Mouse (Mus musculus): ENCODE measurements around the gene Rasgrp2. TPM values are rescaled to one million over a fixed set of nuclear protein-coding genes. Genes with fewer than 3 reads are reported as not detected.

Gene Rasgrp2
- polyA plus RNA-seq (2012; rRNA removed): 70.0 and 74.0 TPM in 2 replicates

GRCm38 (mm10) chr19:6399285-6400095 lies at the start of gene Rasgrp2:
Rasgrp2 (plus strand) TSS chr19:6399340.
- no peak for DNase-seq (ENCODE audit: extremely low spot score in 1 of 2, low spot score in 1 of 2)

DNA sequence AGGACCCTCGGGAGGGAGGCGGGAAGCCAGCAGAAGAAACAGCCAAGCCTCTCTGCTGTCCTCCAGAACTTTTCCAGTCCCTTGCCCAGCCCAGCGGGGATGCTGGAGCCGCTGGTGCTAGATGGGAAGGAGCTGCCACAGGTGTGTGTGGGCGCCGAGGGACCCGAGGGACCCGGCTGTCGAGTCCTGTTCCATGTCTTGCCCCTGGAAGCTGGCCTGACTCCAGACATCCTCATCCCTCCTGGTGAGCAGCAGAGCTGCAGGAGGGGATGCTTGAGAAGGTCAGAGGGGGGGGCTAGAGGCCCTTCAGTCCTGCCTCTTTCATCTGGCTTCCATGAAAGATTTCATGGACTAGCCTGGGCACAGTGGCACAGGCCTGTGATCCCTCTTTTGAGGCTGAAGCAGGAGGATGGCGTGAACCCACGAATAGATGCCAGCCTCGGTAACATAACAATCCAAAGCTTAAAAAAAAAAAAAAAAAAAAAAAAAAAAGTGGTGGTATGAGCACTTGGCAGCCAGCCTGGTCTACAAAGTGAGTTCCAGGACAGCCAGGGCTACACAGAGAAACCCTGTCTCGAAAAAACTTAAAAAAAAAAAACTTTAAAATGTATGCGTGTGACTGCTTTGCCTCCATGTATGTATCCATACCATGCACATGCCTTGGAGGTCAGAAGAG lies 47.6 kb upstream of the Rasgrp2 start:
- DNase-seq (ENCODE audit: extremely low spot score in 1 of 2, low spot score in 1 of 2): no peak

GRCm38 (mm10) chr19:6352107-6352505 lies 47.0 kb upstream of the Rasgrp2 start:
- DNase-seq (ENCODE audit: extremely low spot score in 1 of 2, low spot score in 1 of 2): no peak

DNA sequence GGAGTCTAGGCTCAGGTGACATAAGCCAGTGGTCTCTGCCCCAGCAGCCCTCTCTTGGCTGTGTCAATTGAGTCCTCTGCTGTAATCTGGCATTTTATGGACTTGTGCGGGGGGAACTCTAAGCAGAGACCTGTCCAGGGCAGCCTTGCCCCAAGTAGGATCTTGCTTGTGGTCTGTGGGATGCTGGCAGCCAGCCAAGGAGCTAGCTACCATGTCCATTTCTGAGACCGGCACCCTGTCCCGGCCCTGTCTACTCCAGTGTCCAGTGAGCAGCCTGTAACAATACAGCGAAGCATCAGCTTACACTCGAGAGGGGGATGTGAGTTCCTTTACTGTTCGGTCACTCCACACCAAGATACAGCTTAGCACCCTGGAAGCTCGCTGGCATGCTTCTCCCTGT lies 45.1 kb upstream of the Rasgrp2 start:
- no peak for DNase-seq (ENCODE audit: extremely low spot score in 1 of 2, low spot score in 1 of 2)

- DNase-seq (ENCODE audit: extremely low spot score in 1 of 2, low spot score in 1 of 2): no peak
Measured at GRCm38 (mm10) chr19:6361291-6361690, 37.8 kb upstream of the Rasgrp2 start.

DNA sequence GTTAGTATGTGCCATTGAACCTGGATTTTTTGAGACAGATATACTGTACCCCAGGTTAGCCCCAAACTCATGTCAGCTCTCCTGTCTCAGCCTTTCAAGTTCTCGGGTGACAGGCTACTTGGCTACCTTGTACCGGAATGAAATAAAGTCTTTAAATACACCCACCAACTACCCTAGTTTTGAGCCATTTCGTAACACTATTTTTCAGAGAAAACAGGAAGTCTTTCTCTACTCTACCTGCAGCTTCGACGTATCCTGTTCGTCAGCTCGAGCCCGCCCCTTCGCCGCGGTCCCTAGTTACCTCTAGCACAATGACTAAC lies 36.1 kb upstream of the Rasgrp2 start:
- DNase-seq (ENCODE audit: extremely low spot score in 1 of 2, low spot score in 1 of 2): no peak

GRCm38 (mm10) chr19:6363411-6364240 lies 35.5 kb upstream of the Rasgrp2 start, which contains the start of gene Sf1:
Sf1 (plus strand) TSS chr19:6363690.
- DNase-seq (ENCODE audit: extremely low spot score in 1 of 2, low spot score in 1 of 2): peak; percentile 100

- peak; percentile 82 to 94 for DNase-seq (ENCODE audit: extremely low spot score in 1 of 2, low spot score in 1 of 2)
Measured at GRCm38 (mm10) chr19:6364317-6364725, 34.8 kb upstream of the Rasgrp2 start.

GRCm38 (mm10) chr19:6364842-6365241 lies 34.3 kb upstream of the Rasgrp2 start:
- DNase-seq (ENCODE audit: extremely low spot score in 1 of 2, low spot score in 1 of 2): no peak

- no peak for DNase-seq (ENCODE audit: extremely low spot score in 1 of 2, low spot score in 1 of 2)
Measured at GRCm38 (mm10) chr19:6370175-6370574, 29.0 kb upstream of the Rasgrp2 start.

GRCm38 (mm10) chr19:6372433-6372832 lies 26.7 kb upstream of the Rasgrp2 start:
- no peak for DNase-seq (ENCODE audit: extremely low spot score in 1 of 2, low spot score in 1 of 2)

GRCm38 (mm10) chr19:6373539-6374400 lies 25.4 kb upstream of the Rasgrp2 start:
- DNase-seq (ENCODE audit: extremely low spot score in 1 of 2, low spot score in 1 of 2): peak; percentile 33 to 86

DNA sequence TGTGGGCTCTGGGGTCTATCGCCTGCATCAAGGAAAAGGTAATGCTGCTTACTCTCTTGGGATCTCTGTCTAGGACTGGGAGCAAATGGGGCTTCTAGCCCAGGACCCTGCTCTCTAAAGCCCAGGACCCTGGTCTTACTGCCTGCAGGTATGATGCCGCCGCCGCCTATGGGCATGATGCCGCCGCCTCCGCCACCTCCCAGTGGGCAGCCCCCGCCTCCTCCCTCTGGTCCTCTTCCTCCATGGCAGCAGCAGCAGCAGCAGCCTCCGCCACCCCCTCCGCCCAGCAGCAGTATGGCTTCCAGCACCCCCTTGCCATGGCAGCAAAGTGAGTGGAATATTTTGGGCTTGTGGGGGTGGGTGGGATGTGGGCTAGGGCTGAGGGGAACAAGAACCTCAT lies 24.6 kb upstream of the Rasgrp2 start:
- DNase-seq (ENCODE audit: extremely low spot score in 1 of 2, low spot score in 1 of 2): no peak

DNA sequence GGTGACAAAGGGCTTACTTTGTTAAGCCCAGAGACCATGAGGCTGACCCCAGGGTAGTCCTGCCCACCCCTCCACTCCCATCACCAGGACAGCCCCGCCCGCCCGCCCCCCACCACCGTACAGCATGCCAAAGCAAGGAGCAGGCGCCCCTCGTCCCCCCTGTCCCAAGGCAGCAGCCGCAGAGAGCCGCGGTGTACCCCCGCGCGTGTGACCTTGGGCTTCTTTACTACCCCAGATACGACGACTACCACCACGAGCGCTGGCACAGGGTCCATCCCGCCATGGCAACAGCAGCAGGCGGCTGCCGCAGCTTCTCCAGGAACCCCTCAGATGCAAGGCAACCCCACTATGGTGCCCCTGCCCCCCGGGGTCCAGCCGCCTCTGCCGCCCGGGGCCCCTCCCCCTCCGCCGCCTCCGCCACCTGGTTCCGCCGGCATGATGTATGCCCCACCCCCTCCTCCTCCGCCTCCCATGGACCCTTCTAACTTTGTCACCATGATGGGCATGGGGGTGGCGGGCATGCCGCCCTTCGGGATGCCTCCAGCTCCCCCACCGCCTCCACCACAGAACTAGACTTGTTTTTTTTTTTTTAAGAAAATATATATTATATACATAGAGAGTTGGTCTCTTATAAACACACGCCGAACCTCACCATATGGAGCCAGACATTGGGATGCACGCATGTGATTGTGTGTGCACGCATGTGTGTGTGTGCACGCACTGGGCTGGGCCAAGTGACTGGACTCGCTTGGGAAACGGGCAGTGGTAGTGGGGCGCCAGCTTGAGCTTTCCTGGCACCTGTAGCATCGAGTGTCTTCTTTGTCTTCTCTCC lies 23.5 kb upstream of the Rasgrp2 start:
- no peak for DNase-seq (ENCODE audit: extremely low spot score in 1 of 2, low spot score in 1 of 2)

GRCm38 (mm10) chr19:6376255-6376564 lies 22.9 kb upstream of the Rasgrp2 start:
- DNase-seq (ENCODE audit: extremely low spot score in 1 of 2, low spot score in 1 of 2): peak in 1 of 2 experiments; percentile 58

DNA sequence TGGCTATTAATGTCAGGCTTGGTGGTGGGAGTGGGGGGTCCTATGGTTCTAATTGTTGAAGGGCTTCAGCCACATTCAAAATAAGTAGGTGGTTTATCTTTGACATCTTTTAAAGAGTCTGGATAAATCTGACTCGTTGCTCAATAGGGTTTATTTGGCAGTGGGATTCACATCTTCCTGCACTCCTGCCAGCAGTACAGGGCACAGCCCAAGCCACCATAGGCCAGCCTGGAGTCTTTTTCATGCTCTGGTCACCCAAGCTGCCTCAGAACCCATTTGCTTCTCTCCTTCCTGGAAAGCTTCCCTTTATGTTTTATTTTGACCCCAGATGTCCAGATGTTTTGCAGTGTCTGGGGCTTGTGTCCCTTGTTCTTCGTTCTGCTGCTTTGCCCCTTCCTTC lies 22.5 kb upstream of the Rasgrp2 start:
- DNase-seq (ENCODE audit: extremely low spot score in 1 of 2, low spot score in 1 of 2): no peak

DNA sequence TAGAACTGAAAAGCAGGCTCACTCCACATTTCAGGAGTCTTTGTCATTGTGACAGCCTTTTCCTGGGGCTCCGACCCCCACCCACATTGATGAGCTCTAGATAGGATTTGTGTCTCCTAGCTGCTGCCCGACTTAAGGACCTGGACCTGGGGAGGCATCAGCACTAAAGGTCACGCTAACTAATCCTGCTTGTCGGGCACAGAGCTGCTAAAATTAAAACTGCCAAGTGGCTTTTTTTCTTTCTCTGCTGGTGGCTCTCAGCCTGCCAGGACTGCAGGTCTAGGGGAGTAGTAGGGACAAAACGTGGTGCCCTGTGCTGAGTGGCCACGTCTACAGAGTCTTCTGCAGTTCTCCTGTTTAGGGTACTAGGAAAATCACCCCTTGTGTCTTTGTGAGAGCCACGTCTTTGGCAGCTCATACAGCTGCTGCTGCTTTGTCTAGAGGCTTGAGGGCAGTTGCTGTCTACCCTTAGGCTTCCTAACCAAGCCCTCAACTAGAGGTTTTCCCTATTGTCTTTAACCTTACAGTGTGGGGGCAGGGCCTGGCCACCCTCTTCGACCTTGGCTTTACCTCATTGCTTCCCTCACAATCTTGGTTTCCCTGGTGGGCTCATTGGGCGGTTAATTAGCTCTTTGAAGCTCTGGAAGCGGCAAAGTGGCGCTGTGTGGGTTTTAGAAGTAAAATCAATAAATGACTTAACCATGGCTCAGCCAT lies 21.7 kb upstream of the Rasgrp2 start:
- no peak for DNase-seq (ENCODE audit: extremely low spot score in 1 of 2, low spot score in 1 of 2)

DNA sequence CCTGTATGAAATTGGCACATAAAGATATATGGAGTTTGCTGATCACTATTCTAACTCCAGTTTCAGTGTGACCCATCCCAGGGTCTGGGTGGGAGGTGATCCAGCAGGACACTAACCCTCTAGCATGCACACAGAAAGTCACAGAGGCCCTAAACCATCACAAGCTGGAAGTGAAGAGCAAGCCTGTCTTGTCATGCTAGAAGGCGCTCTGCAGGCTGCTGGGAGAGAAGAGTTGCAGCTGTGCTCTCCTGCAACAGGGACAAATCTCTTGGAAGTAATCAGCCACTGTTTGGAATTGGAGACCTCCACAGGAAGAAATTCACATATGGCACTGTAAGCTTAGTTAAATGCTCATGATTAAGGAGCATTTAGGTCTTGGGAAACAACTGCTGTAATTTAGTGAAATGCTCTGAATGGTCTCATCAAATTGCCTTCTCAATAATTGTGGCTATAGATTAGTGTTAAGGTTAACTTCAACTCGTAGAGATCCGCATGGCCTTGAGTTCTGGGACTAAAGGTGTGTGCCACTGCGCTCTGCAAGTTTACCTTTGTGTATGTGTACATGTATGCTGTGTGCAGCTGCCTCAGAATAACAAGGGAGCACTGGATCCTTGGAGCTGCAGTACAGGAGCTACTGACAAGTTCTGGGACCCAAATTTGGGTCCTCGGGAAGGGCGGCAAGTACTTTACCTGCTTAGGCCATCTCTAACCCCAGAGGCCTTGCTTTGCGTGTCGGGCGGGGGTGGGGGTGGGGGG lies 18.6 kb upstream of the Rasgrp2 start:
- DNase-seq (ENCODE audit: extremely low spot score in 1 of 2, low spot score in 1 of 2): no peak
